Comparison of ENCODE assay signal across 23 mouse cellular contexts in the genomic region with DNA sequence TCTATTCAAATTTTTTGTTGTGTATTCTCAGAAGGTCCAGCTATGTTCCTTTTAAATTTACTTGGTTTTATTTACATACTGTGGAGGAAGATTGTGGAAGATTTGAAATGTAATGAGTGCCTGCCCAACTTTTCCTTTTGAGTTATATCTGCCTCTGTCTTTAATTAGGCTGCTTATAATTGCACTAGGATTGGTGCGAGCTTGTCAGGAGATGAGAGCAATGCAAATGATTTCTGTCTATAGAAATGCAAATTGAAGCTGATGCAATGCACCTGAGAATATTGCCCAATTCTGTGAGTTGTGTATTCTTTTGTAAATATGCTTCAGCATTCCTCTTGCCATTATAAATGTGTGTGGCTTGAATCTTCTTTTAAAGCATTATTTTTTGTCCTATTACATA.
DNase-seq lines count a peak whose midpoint lies in the region; ATAC-seq and TF ChIP-seq lines count a peak whose summit lies in the region.
"Had no signal": no experiment of that assay in that cellular context is flagged by ENCODE, and none has a peak within 500 bp of the region (broad histone marks: within the 10 kb centered on the region; RNA-seq: fewer than 3 reads in every experiment).

No protein-coding gene starts in this region.

- WGBS in forebrain, embryonic 13.5 days = 19% methylated on average over 1 of the region's 1 CpGs
- 76% methylated on average over 1 of the region's 1 CpGs for WGBS in forebrain, embryonic 10.5 days
- WGBS in midbrain, embryonic 14.5 days = 40% methylated on average over 1 of the region's 1 CpGs
- WGBS in midbrain, embryonic 10.5 days = 80% methylated on average over 1 of the region's 1 CpGs
- 9% methylated on average over 1 of the region's 1 CpGs for WGBS in forebrain, embryonic 14.5 days
- WGBS in heart, adult 2 months = 70% methylated on average over 1 of the region's 1 CpGs

- TF ChIP-seq EP300 in heart, adult 2 months (IDR thresholded peaks at IDR 0.05; ENCODE audit: insufficient read depth, low read depth, low read length) = no peak

- intact Hi-C loops in heart, adult 2 months (cut with DNase I) = no loop called here

- no peak for TF ChIP-seq CTCF in heart, adult 2 months (IDR thresholded peaks at IDR 0.05)

- no peak for DNase-seq in forebrain, embryonic 10.5 days (ENCODE audit: extremely low spot score, low spot score)
- peak; percentile 27 for DNase-seq in midbrain, embryonic 14.5 days
- DNase-seq in midbrain, embryonic 10.5 days (ENCODE audit: low spot score) = no peak
- peak; percentile 29 for DNase-seq in brain, adult 2 months (ENCODE audit: low read depth, low spot score)
- peak; percentile 51 for DNase-seq in forebrain, embryonic 14.5 days (ENCODE audit: low spot score)
- DNase-seq in heart, adult 2 months = no peak
- DNase-seq in thymus, postnatal 14 days = no peak
- DNase-seq: adrenal gland, adult 8-10 months; adrenal gland, postnatal 25 days; cerebellum, adult 11 months; cerebellum, adult 2 months; cerebellum, adult 9-11 months; cerebellum, postnatal 25 days; gastrocnemius, postnatal 25 days had no signal

- H3K4me2 ChIP-seq in forebrain, embryonic 13.5 days = no peak overlapping the region
- no peak overlapping the region for H3K4me2 ChIP-seq in midbrain, embryonic 14.5 days (ENCODE audit: low read length)
- H3K4me2 ChIP-seq in forebrain, embryonic 14.5 days (ENCODE audit: low read length) = no peak overlapping the region
- H3K4me2 ChIP-seq: embryonic facial prominence, embryonic 12.5 days; embryonic facial prominence, embryonic 15.5 days; heart, embryonic 11.5 days; hindbrain, embryonic 12.5 days; hindbrain, embryonic 15.5 days had no signal

- no peak overlapping the region for H3K27ac ChIP-seq in forebrain, embryonic 13.5 days
- H3K27ac ChIP-seq in forebrain, embryonic 10.5 days = no peak overlapping the region
- H3K27ac ChIP-seq in midbrain, embryonic 14.5 days (replicated peaks; ENCODE audit: low read depth, low read length) = no peak overlapping the region
- H3K27ac ChIP-seq in midbrain, embryonic 10.5 days (replicated peaks) = no peak overlapping the region
- no peak overlapping the region for H3K27ac ChIP-seq in forebrain, embryonic 14.5 days (ENCODE audit: low read depth, low read length)
- no peak overlapping the region for H3K27ac ChIP-seq in heart, adult 2 months
- H3K27ac ChIP-seq: embryonic facial prominence, embryonic 12.5 days; embryonic facial prominence, embryonic 15.5 days; hindbrain, embryonic 12.5 days; hindbrain, embryonic 15.5 days had no signal

- TF ChIP-seq POLR2A in heart, adult 2 months (IDR thresholded peaks at IDR 0.05; ENCODE audit: insufficient read depth, low read depth, low read length) = no peak

- no peaks in the 10 kb centered on the region for H3K36me3 ChIP-seq in forebrain, embryonic 13.5 days (ENCODE audit: poor library complexity, severe bottlenecking)
- no peaks in the 10 kb centered on the region for H3K36me3 ChIP-seq in forebrain, embryonic 10.5 days (replicated peaks)
- no peaks in the 10 kb centered on the region for H3K36me3 ChIP-seq in midbrain, embryonic 14.5 days (ENCODE audit: control insufficient read depth, insufficient read depth, low read length)
- H3K36me3 ChIP-seq in midbrain, embryonic 10.5 days = no peaks in the 10 kb centered on the region
- no peaks in the 10 kb centered on the region for H3K36me3 ChIP-seq in forebrain, embryonic 14.5 days (ENCODE audit: control insufficient read depth, insufficient read depth, low read length)
- H3K36me3 ChIP-seq in heart, adult 2 months (ENCODE audit: control insufficient read depth, insufficient read depth, low read length) = no peaks in the 10 kb centered on the region
- H3K36me3 ChIP-seq: embryonic facial prominence, embryonic 12.5 days; embryonic facial prominence, embryonic 15.5 days; hindbrain, embryonic 12.5 days; hindbrain, embryonic 15.5 days had no signal

- H3K9ac ChIP-seq in forebrain, embryonic 13.5 days = no peak overlapping the region
- H3K9ac ChIP-seq in midbrain, embryonic 14.5 days (replicated peaks; ENCODE audit: low read length) = no peak overlapping the region
- H3K9ac ChIP-seq in forebrain, embryonic 14.5 days (ENCODE audit: low read length) = no peak overlapping the region
- H3K9ac ChIP-seq in heart, adult 2 months (ENCODE audit: low read depth, low read length) = no peak overlapping the region
- H3K9ac ChIP-seq: embryonic facial prominence, embryonic 12.5 days; embryonic facial prominence, embryonic 15.5 days; hindbrain, embryonic 12.5 days; hindbrain, embryonic 15.5 days had no signal

- H3K4me3 ChIP-seq in forebrain, embryonic 13.5 days = no peak overlapping the region
- no peak overlapping the region for H3K4me3 ChIP-seq in forebrain, embryonic 10.5 days
- H3K4me3 ChIP-seq in midbrain, embryonic 14.5 days (replicated peaks; ENCODE audit: low read depth, low read length) = no peak overlapping the region
- H3K4me3 ChIP-seq in midbrain, embryonic 10.5 days = no peak overlapping the region
- no peak overlapping the region for H3K4me3 ChIP-seq in forebrain, embryonic 14.5 days (ENCODE audit: low read depth, low read length)
- no peak overlapping the region for H3K4me3 ChIP-seq in heart, adult 2 months
- H3K4me3 ChIP-seq: embryonic facial prominence, embryonic 12.5 days; embryonic facial prominence, embryonic 15.5 days; hindbrain, embryonic 12.5 days; hindbrain, embryonic 15.5 days had no signal

- no peaks in the 10 kb centered on the region for H3K79me2 ChIP-seq in heart, adult 2 months (replicated peaks; ENCODE audit: control insufficient read depth, insufficient read depth, low read length)

- 0 out of 2 replicates have a peak, but pooled peaks cover 2% of the 10 kb centered on the region for H3K4me1 ChIP-seq in forebrain, embryonic 13.5 days
- H3K4me1 ChIP-seq in forebrain, embryonic 10.5 days = no peaks in the 10 kb centered on the region
- no peaks in the 10 kb centered on the region for H3K4me1 ChIP-seq in midbrain, embryonic 14.5 days (ENCODE audit: control insufficient read depth, insufficient read depth, low read length)
- no peaks in the 10 kb centered on the region for H3K4me1 ChIP-seq in midbrain, embryonic 10.5 days
- H3K4me1 ChIP-seq in forebrain, embryonic 14.5 days (ENCODE audit: control insufficient read depth, insufficient read depth, low read length) = no peaks in the 10 kb centered on the region
- no peaks in the 10 kb centered on the region for H3K4me1 ChIP-seq in heart, adult 2 months (ENCODE audit: control insufficient read depth, insufficient read depth, low read length)
- H3K4me1 ChIP-seq: embryonic facial prominence, embryonic 12.5 days; embryonic facial prominence, embryonic 15.5 days; hindbrain, embryonic 12.5 days; hindbrain, embryonic 15.5 days had no signal

- H3K9me3 ChIP-seq in forebrain, embryonic 13.5 days (replicated peaks) = no peaks in the 10 kb centered on the region; the same call in 1 of the 2 replicates
- no peaks in the 10 kb centered on the region for H3K9me3 ChIP-seq in forebrain, embryonic 10.5 days
- H3K9me3 ChIP-seq in midbrain, embryonic 14.5 days (ENCODE audit: control insufficient read depth, low read length) = no peaks in the 10 kb centered on the region
- no peaks in the 10 kb centered on the region for H3K9me3 ChIP-seq in midbrain, embryonic 10.5 days (replicated peaks)
- no peaks in the 10 kb centered on the region for H3K9me3 ChIP-seq in forebrain, embryonic 14.5 days (replicated peaks; ENCODE audit: control insufficient read depth, low read length)
- H3K9me3 ChIP-seq: embryonic facial prominence, embryonic 12.5 days; embryonic facial prominence, embryonic 15.5 days; hindbrain, embryonic 12.5 days; hindbrain, embryonic 15.5 days had no signal

- H3K27me3 ChIP-seq in forebrain, embryonic 13.5 days = no peaks in the 10 kb centered on the region
- H3K27me3 ChIP-seq in forebrain, embryonic 10.5 days (ENCODE audit: poor library complexity, severe bottlenecking) = no peaks in the 10 kb centered on the region
- no peaks in the 10 kb centered on the region for H3K27me3 ChIP-seq in midbrain, embryonic 14.5 days (ENCODE audit: control insufficient read depth, insufficient read depth, low read length)
- no peaks in the 10 kb centered on the region for H3K27me3 ChIP-seq in midbrain, embryonic 10.5 days (ENCODE audit: low read depth, poor library complexity, severe bottlenecking)
- H3K27me3 ChIP-seq in forebrain, embryonic 14.5 days (replicated peaks; ENCODE audit: control insufficient read depth, insufficient read depth, low read length) = no peaks in the 10 kb centered on the region
- no peaks in the 10 kb centered on the region for H3K27me3 ChIP-seq in heart, adult 2 months (ENCODE audit: control insufficient read depth, insufficient read depth, low read length)
- H3K27me3 ChIP-seq: embryonic facial prominence, embryonic 12.5 days; embryonic facial prominence, embryonic 15.5 days; hindbrain, embryonic 12.5 days; hindbrain, embryonic 15.5 days had no signal

- ATAC-seq in forebrain, embryonic 13.5 days = peak; percentile 58; the same call in 1 of the 2 replicates
- ATAC-seq in midbrain, embryonic 14.5 days (ENCODE audit: low FRiP score, low TSS enrichment) = no peak
- ATAC-seq in forebrain, embryonic 14.5 days = peak; percentile 54; the same call in 1 of the 2 replicates
- ATAC-seq: activated CD4-positive, CD25-positive, alpha-beta regulatory T cell, adult 4 months; CD4-positive, CD25-positive, alpha-beta regulatory T cell, adult 4 months; intestine, postnatal 0 days had no signal

Comparison
In these comparisons a context has a peak if more than half of its experiments do, and no peak if none do; other contexts are left out.
1. DNase-seq: peak in midbrain, embryonic 14.5 days (single experiment), brain, adult 2 months (single experiment) and forebrain, embryonic 14.5 days (single experiment); none in forebrain, embryonic 10.5 days (single experiment), midbrain, embryonic 10.5 days (single experiment), heart, adult 2 months (0 of 2) and thymus, postnatal 14 days (single experiment).